Mouse (Mus musculus): ENCODE data around the gene Zfp445. TPM values are rescaled to one million over a fixed set of nuclear protein-coding genes. Genes with fewer than 3 reads are reported as not detected.
"Not testable (repeated sequence)": the region's sequence is repeated elsewhere in the genome, so short reads cannot be mapped to it uniquely, and the experiment has no call there.

The Zfp445 gene
- polyA plus RNA-seq, 1 experiment from 2014 or later, result 12.0 TPM

DNA sequence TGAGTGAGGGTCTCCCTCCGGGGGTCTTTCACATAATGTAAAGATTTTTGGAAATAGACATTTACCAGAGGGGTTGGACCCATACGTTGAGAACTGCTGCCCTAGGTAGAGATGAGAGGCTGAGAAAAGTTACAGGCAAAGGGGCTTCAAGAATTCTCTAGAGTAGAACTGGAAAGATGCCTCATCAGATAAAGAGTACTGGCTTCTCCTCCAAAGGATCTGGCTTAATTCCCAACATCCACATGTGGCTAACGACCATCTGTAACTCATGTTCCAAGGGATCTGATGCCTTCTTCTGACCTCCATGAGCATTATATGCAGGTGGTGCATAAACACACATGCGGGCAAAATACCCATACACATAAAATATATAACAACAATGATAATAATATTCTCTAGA is 10.2 kb downstream of the Zfp445 start:
- 96% methylated on average over 4 of the region's 4 CpGs for WGBS
- Histone ChIP-seq H3K27ac (ENCODE audit: low read depth, low read length) (no peak overlapping the region), H3K27me3 (replicated peaks; ENCODE audit: control insufficient read depth, insufficient read depth, low read length) (no peaks in the 10 kb centered on the region)

DNA sequence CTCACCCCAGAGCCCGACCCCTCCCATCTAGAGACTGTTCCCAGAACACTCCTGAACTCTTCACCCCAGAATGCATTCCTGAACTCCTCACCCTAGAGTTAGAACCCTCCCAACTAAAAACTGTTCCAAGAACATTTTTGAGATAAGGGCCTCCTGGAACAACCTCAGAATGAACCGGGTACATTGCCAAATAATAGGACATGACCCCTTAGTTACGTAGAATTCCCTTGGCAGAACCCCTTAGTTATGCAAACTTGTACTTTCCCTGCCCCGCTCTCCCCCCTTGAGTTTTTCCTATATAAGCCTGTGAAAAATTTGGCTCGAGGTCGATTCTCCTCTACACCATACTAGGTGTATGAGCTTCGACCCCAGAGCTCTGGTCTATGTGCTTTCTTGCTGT is 10.7 kb downstream of the Zfp445 start:
- H3K4me2 ChIP-seq (replicated peaks; ENCODE audit: low read depth); ATAC-seq; H3K4me3 ChIP-seq (ENCODE audit: low read depth, low read length); H3K4me1 ChIP-seq (replicated peaks; ENCODE audit: control insufficient read depth, insufficient read depth, low read length); H3K27me3 ChIP-seq (replicated peaks; ENCODE audit: control insufficient read depth, insufficient read depth, low read length); H3K27ac ChIP-seq (ENCODE audit: low read depth, low read length); H3K9ac ChIP-seq (ENCODE audit: low read depth, low read length): not testable (repeated sequence)
- Histone ChIP-seq H3K36me3 (ENCODE audit: control insufficient read depth, insufficient read depth) (peaks cover 89% of the 10 kb centered on the region), H3K9me3 (ENCODE audit: control insufficient read depth) (peaks cover 22% of the 10 kb centered on the region)
- WGBS, result 90% methylated on average over 2 of the region's 7 CpGs

More for the DNA sequence above, 10.2 kb downstream of the Zfp445 start:
- no peak overlapping the region for H3K4me2 ChIP-seq (replicated peaks; ENCODE audit: low read depth)
- no peak for ATAC-seq
- peaks cover 91% of the 10 kb centered on the region for H3K36me3 ChIP-seq (ENCODE audit: control insufficient read depth, insufficient read depth)
- H3K9me3 ChIP-seq (ENCODE audit: control insufficient read depth), result peaks cover 27% of the 10 kb centered on the region
- no peak for TF ChIP-seq CTCF (IDR thresholded peaks at IDR 0.05; ENCODE audit: low read depth)
- no peak overlapping the region for H3K9ac ChIP-seq (ENCODE audit: low read depth, low read length)
- H3K4me1 ChIP-seq (replicated peaks; ENCODE audit: control insufficient read depth, insufficient read depth, low read length), result no peaks in the 10 kb centered on the region
- H3K4me3 ChIP-seq (ENCODE audit: low read depth, low read length), result no peak overlapping the region

DNA sequence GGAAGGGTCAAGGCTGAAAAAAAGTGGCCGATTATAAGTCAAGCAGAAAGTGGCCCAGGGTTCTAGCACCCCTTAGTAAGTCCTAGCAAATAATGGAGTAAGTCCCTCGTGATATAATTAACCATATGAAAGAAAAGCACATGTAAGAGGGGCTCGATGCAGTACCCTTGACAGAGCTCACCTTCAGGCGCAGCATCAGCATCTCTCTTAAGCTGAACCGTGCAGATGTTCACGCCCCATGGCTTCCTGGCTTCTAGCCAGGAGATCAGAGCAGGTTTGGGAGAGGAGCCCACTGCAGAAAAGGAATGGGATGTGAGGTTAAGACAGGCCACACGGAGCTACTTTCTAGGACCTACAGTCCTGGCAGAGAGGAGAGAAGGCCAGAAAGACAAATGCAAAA is 11.3 kb downstream of the Zfp445 start:
- no peak for TF ChIP-seq CTCF (IDR thresholded peaks at IDR 0.05; ENCODE audit: low read depth)
- no peak for ATAC-seq
- Histone ChIP-seq H3K4me3 (ENCODE audit: low read depth, low read length) (no peak overlapping the region), H3K36me3 (ENCODE audit: control insufficient read depth, insufficient read depth) (peaks cover 87% of the 10 kb centered on the region), H3K27me3 (replicated peaks; ENCODE audit: control insufficient read depth, insufficient read depth, low read length) (no peaks in the 10 kb centered on the region), H3K27ac (ENCODE audit: low read depth, low read length) (no peak overlapping the region), H3K9me3 (ENCODE audit: control insufficient read depth) (peaks cover 16% of the 10 kb centered on the region; the same call in 1 of the 2 replicates), H3K9ac (ENCODE audit: low read depth, low read length) (no peak overlapping the region), H3K4me1 (replicated peaks; ENCODE audit: control insufficient read depth, insufficient read depth, low read length) (no peaks in the 10 kb centered on the region), H3K4me2 (replicated peaks; ENCODE audit: low read depth) (no peak overlapping the region)
- 93% methylated on average over 7 of the region's 7 CpGs for WGBS

DNA sequence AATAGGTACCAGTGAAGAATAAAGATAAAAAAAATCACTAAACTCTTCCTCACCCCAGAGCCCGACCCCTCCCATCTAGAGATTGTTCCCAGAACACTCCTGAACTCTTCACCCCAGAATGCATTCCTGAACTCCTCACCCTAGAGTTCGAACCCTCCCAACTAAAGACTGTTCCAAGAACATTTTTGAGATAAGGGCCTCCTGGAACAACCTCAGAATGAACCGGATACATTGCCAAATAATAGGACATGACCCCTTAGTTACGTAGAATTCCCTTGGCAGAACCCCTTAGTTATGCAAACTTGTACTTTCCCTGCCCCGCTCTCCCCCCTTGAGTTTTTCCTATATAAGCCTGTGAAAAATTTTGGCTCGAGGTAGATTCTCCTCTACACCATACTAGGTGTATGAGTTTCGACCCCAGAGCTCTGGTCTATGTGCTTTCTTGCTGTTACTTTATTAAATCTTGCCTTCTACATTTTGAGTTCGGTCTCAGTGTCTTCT is 17.9 kb downstream of the Zfp445 start:
- H3K36me3 ChIP-seq (ENCODE audit: control insufficient read depth, insufficient read depth), result peaks cover 35% of the 10 kb centered on the region
- not testable (repeated sequence) for H3K4me2 ChIP-seq (replicated peaks; ENCODE audit: low read depth); H3K4me1 ChIP-seq (replicated peaks; ENCODE audit: control insufficient read depth, insufficient read depth, low read length); H3K9ac ChIP-seq (ENCODE audit: low read depth, low read length); H3K27ac ChIP-seq (ENCODE audit: low read depth, low read length); H3K4me3 ChIP-seq (ENCODE audit: low read depth, low read length); ATAC-seq; H3K9me3 ChIP-seq (ENCODE audit: control insufficient read depth); H3K27me3 ChIP-seq (replicated peaks; ENCODE audit: control insufficient read depth, insufficient read depth, low read length)
- WGBS, result 87% methylated on average over 4 of the region's 8 CpGs

DNA sequence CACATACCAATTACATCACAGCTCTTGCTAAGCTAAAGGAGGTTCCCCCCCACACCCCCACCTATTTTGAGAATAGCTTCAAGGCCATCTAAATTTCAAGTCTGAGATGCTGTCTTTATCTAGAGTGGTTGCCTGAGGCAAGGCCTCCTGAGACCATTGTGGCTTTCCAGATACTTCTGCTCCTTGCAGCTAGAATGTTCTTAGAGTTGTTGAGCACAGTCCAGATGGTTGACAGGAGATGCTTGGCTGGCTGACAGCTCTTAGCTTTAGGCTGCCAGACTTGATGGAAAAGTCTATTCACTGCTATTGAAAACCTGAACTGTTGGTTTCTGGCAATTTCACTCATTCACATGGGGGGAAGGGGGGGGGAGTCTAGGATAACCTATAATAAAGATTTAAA is 19.6 kb downstream of the Zfp445 start:
- no peaks in the 10 kb centered on the region for H3K27me3 ChIP-seq (replicated peaks; ENCODE audit: control insufficient read depth, insufficient read depth, low read length)
- H3K4me3 ChIP-seq (ENCODE audit: low read depth, low read length), result no peak overlapping the region
- H3K27ac ChIP-seq (ENCODE audit: low read depth, low read length), result no peak overlapping the region
- no peak overlapping the region for H3K4me2 ChIP-seq (replicated peaks; ENCODE audit: low read depth)
- H3K9ac ChIP-seq (ENCODE audit: low read depth, low read length), result no peak overlapping the region
- H3K36me3 ChIP-seq (ENCODE audit: control insufficient read depth, insufficient read depth), result peaks cover 21% of the 10 kb centered on the region
- H3K9me3 ChIP-seq (ENCODE audit: control insufficient read depth), result 0 out of 2 replicates have a peak, but pooled peaks cover 3% of the 10 kb centered on the region
- TF ChIP-seq CTCF (IDR thresholded peaks at IDR 0.05; ENCODE audit: low read depth), result no peak
- no peaks in the 10 kb centered on the region for H3K4me1 ChIP-seq (replicated peaks; ENCODE audit: control insufficient read depth, insufficient read depth, low read length)
- ATAC-seq, result no peak

DNA sequence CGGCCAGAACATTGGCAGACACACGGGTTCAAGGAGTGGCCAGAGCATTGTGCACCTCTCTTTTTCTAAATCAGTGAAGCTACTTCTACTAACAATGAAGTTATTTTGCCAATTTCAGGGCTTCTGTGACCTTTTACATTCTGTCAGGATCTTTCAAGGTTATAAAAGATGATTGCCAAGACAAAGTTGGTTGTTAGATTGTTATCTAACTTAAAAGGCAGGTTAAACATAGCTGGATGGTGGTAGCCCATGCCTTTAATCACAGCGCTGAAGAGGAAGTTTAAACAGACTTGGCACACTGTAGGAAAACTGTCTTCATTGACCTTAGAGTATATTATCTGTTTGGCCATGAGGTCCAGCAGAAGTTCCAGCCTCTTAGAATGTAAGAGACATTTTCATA is 20.2 kb downstream of the Zfp445 start:
- TF ChIP-seq CTCF (IDR thresholded peaks at IDR 0.05; ENCODE audit: low read depth), result no peak
- H3K9me3 ChIP-seq (ENCODE audit: control insufficient read depth), result 0 out of 2 replicates have a peak, but pooled peaks cover 3% of the 10 kb centered on the region
- H3K9ac ChIP-seq (ENCODE audit: low read depth, low read length), result no peak overlapping the region
- peaks cover 16% of the 10 kb centered on the region; the same call in 1 of the 2 replicates for H3K36me3 ChIP-seq (ENCODE audit: control insufficient read depth, insufficient read depth)
- WGBS, result 61% methylated on average over 3 of the region's 3 CpGs
- no peaks in the 10 kb centered on the region for H3K4me1 ChIP-seq (replicated peaks; ENCODE audit: control insufficient read depth, insufficient read depth, low read length)
- H3K4me3 ChIP-seq (ENCODE audit: low read depth, low read length), result no peak overlapping the region
- no peaks in the 10 kb centered on the region for H3K27me3 ChIP-seq (replicated peaks; ENCODE audit: control insufficient read depth, insufficient read depth, low read length)
- H3K27ac ChIP-seq (ENCODE audit: low read depth, low read length), result no peak overlapping the region
- no peak for ATAC-seq
- no peak overlapping the region for H3K4me2 ChIP-seq (replicated peaks; ENCODE audit: low read depth)

DNA sequence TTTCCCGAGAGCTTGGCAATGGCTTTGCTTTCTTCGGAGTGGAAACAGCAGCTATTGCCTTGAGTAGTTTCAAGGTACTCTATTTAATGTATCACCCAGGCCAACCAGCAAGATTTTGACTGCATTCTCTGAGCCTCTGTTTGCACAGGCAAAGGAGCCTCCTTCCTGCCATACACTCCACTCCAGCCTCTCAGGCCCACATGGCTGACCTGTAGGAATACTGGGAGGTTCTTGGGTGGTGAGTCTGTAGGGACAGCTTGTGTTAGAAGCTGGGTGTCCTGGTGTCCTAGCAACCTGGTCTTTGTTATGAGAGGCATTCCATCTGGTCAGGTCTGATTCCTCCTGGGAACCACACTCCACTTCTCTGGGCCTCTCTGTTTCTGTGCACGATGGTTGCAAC is 22.0 kb downstream of the Zfp445 start, which contains the start of gene Gm35549:
Gene Gm35549, minus strand, starts transcription at position 276 of the 400 bp plus-strand sequence.
- Histone ChIP-seq H3K27ac (ENCODE audit: low read depth, low read length) (no peak within 1 kb of the TSS), H3K9ac (ENCODE audit: low read depth, low read length) (no peak within 1 kb of the TSS), H3K36me3 (ENCODE audit: control insufficient read depth, insufficient read depth) (0 out of 2 replicates have a peak, but pooled peaks cover 4% of the 10 kb centered on the region), H3K9me3 (ENCODE audit: control insufficient read depth) (0 out of 2 replicates have a peak, but pooled peaks cover 3% of the 10 kb centered on the region), H3K4me1 (replicated peaks; ENCODE audit: control insufficient read depth, insufficient read depth, low read length) (no peaks in the 10 kb centered on the region), H3K4me3 (ENCODE audit: low read depth, low read length) (no peak within 1 kb of the TSS), H3K4me2 (replicated peaks; ENCODE audit: low read depth) (no peak within 1 kb of the TSS), H3K27me3 (replicated peaks; ENCODE audit: control insufficient read depth, insufficient read depth, low read length) (no peaks in the 10 kb centered on the region)
- ATAC-seq, result peak; percentile 25; the same call in 1 of the 2 replicates
- WGBS, result 54% methylated on average over 3 of the region's 3 CpGs
- no peak for TF ChIP-seq CTCF (IDR thresholded peaks at IDR 0.05; ENCODE audit: low read depth)
